22 mouse cellular contexts compared by ENCODE assay signal in the genomic region with DNA sequence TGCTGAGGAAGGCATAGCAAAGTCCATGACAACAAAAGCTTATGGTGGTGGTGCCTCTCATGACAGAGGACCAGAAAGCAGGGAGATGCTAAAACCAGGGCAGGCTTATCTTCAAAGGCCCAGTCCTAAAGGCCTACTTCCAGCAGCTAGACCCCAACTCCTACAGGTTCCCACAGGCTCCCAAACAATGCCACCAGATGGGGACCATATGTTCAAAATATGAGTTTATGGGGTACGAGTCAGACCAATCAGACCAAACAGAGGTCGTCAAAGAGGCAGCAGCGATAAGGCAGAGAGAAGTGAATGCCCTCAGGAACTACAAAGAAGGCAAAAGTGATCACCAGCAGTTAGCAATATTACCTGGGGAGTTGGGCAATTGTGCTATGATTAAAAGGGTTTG.
DNase-seq lines count a peak whose midpoint lies in the region; ATAC-seq and TF ChIP-seq lines count a peak whose summit lies in the region.
"Had no signal": no experiment of that assay in that cellular context is flagged by ENCODE, and none has a peak within 500 bp of the region (broad histone marks: within the 10 kb centered on the region; RNA-seq: fewer than 3 reads in every experiment).

No protein-coding gene starts in this region.

- H3K4me2 ChIP-seq in intestine, embryonic 14.5 days (ENCODE audit: low read length): no peak overlapping the region
- no peak overlapping the region for H3K4me2 ChIP-seq in intestine, postnatal 0 days (replicated peaks; ENCODE audit: low read depth)
- no peak overlapping the region for H3K4me2 ChIP-seq in limb, embryonic 13.5 days (replicated peaks)
- H3K4me2 ChIP-seq: embryonic facial prominence, embryonic 12.5 days; forebrain, embryonic 12.5 days; heart, embryonic 11.5 days; hindbrain, embryonic 12.5 days; intestine, embryonic 15.5 days had no signal

- H3K36me3 ChIP-seq in intestine, embryonic 14.5 days (ENCODE audit: control insufficient read depth, insufficient read depth, low read length): no peaks in the 10 kb centered on the region
- H3K36me3 ChIP-seq in intestine, postnatal 0 days (ENCODE audit: control insufficient read depth, insufficient read depth): no peaks in the 10 kb centered on the region
- H3K36me3 ChIP-seq in limb, embryonic 13.5 days: no peaks in the 10 kb centered on the region
- H3K36me3 ChIP-seq: embryonic facial prominence, embryonic 12.5 days; forebrain, embryonic 12.5 days; hindbrain, embryonic 12.5 days; intestine, embryonic 15.5 days had no signal

- no peak overlapping the region for H3K9ac ChIP-seq in intestine, embryonic 14.5 days (ENCODE audit: low read length)
- no peak overlapping the region for H3K9ac ChIP-seq in intestine, postnatal 0 days (ENCODE audit: low read depth, low read length)
- H3K9ac ChIP-seq in limb, embryonic 13.5 days: no peak overlapping the region
- H3K9ac ChIP-seq: embryonic facial prominence, embryonic 12.5 days; forebrain, embryonic 12.5 days; hindbrain, embryonic 12.5 days; intestine, embryonic 15.5 days had no signal

- ATAC-seq in intestine, embryonic 14.5 days (replicated peaks; ENCODE audit: low FRiP score, low TSS enrichment, low read depth): no peak
- ATAC-seq in intestine, postnatal 0 days: no peak
- ATAC-seq in limb, embryonic 13.5 days (ENCODE audit: low FRiP score, low read depth): no peak
- ATAC-seq: forebrain, embryonic 16.5 days; hindbrain, postnatal 0 days; intestine, embryonic 15.5 days had no signal

- no peak overlapping the region for H3K4me3 ChIP-seq in intestine, embryonic 14.5 days (ENCODE audit: low read depth, low read length)
- no peak overlapping the region for H3K4me3 ChIP-seq in intestine, postnatal 0 days (ENCODE audit: low read depth, low read length)
- no peak overlapping the region for H3K4me3 ChIP-seq in limb, embryonic 13.5 days
- H3K4me3 ChIP-seq: embryonic facial prominence, embryonic 12.5 days; forebrain, embryonic 12.5 days; gastrocnemius, adult 2 months; hindbrain, embryonic 12.5 days; intestine, embryonic 15.5 days had no signal

- H3K27ac ChIP-seq in intestine, embryonic 14.5 days (ENCODE audit: low read depth): no peak overlapping the region
- no peak overlapping the region for H3K27ac ChIP-seq in intestine, postnatal 0 days (ENCODE audit: low read depth, low read length)
- H3K27ac ChIP-seq in limb, embryonic 13.5 days: peak overlapping the region; percentile 28; the same call in 1 of the 2 replicates
- H3K27ac ChIP-seq: embryonic facial prominence, embryonic 12.5 days; forebrain, embryonic 12.5 days; gastrocnemius, adult 2 months; hindbrain, embryonic 12.5 days; intestine, embryonic 15.5 days had no signal

- no peaks in the 10 kb centered on the region for H3K27me3 ChIP-seq in intestine, embryonic 14.5 days (replicated peaks; ENCODE audit: control insufficient read depth, insufficient read depth, low read length)
- H3K27me3 ChIP-seq in intestine, postnatal 0 days (replicated peaks; ENCODE audit: control insufficient read depth, insufficient read depth, low read length): no peaks in the 10 kb centered on the region
- no peaks in the 10 kb centered on the region for H3K27me3 ChIP-seq in limb, embryonic 13.5 days
- H3K27me3 ChIP-seq: CH12.LX; embryonic facial prominence, embryonic 12.5 days; hindbrain, embryonic 12.5 days; intestine, embryonic 15.5 days had no signal

- 74% methylated on average over 3 of the region's 3 CpGs for WGBS in intestine, embryonic 14.5 days
- 89% methylated on average over 3 of the region's 3 CpGs for WGBS in intestine, postnatal 0 days
- WGBS in limb, embryonic 13.5 days: 16% methylated on average over 3 of the region's 3 CpGs

- H3K9me3 ChIP-seq in intestine, embryonic 14.5 days (ENCODE audit: control insufficient read depth, low read length): no peaks in the 10 kb centered on the region
- H3K9me3 ChIP-seq in intestine, postnatal 0 days (ENCODE audit: control insufficient read depth): no peaks in the 10 kb centered on the region
- no peaks in the 10 kb centered on the region for H3K9me3 ChIP-seq in limb, embryonic 13.5 days
- H3K9me3 ChIP-seq: embryonic facial prominence, embryonic 12.5 days; forebrain, embryonic 12.5 days; hindbrain, embryonic 12.5 days; intestine, embryonic 15.5 days had no signal

- DNase-seq in embryo, embryonic 10 days (ENCODE audit: low spot score): peak; percentile 18
- no peak for DNase-seq in embryo, embryonic 10.5 days (ENCODE audit: low spot score)
- DNase-seq in intestine, embryonic 14.5 days (ENCODE audit: low spot score): peak; percentile 13
- DNase-seq in layer of hippocampus, adult 9-11 months: no peak
- DNase-seq in spleen, postnatal 4 days (ENCODE audit: low spot score in 2 of 2): no peak
- DNase-seq: adrenal gland, adult 2 months; adrenal gland, postnatal 25 days; cerebellum, adult 2 months; gastrocnemius, adult 2 months; gastrocnemius, postnatal 25 days; heart, adult 18-20 months; heart, postnatal 36 days had no signal

- TF ChIP-seq CTCF in intestine, postnatal 0 days (IDR thresholded peaks at IDR 0.05; ENCODE audit: low read depth): no peak

- H3K4me1 ChIP-seq in intestine, embryonic 14.5 days (replicated peaks; ENCODE audit: control insufficient read depth, insufficient read depth, low read length): peaks cover 8% of the 10 kb centered on the region; the same call in 1 of the 2 replicates
- no peaks in the 10 kb centered on the region for H3K4me1 ChIP-seq in intestine, postnatal 0 days (replicated peaks; ENCODE audit: control insufficient read depth, insufficient read depth, low read length)
- H3K4me1 ChIP-seq in limb, embryonic 13.5 days: peaks cover 58% of the 10 kb centered on the region

Comparison
In these comparisons a context has a peak if more than half of its experiments do, and no peak if none do; other contexts are left out.
1. DNase-seq: peak in embryo, embryonic 10 days (single experiment) and intestine, embryonic 14.5 days (single experiment); none in embryo, embryonic 10.5 days (single experiment), layer of hippocampus, adult 9-11 months (single experiment) and spleen, postnatal 4 days (0 of 2).